Mouse (Mus musculus) E14TG2a.4 (cell line): ENCODE results near the gene Pheta2.

Experiments used
- CTCF ChIP-seq: conservative IDR thresholded peaks from 2 replicates; pipeline ENCODE4 v1.5.1; 2014; ENCODE audit warnings: low read length
- NANOG ChIP-seq: IDR thresholded peaks from 2 replicates; pipeline ENCODE4 v1.6.1; 2014; ENCODE audit warnings: borderline replicate concordance, low read length, mixed read lengths
- POU5F1 ChIP-seq: IDR thresholded peaks from 2 replicates; pipeline ENCODE4 v1.6.1; 2014; ENCODE audit warnings: low read length, borderline replicate concordance

- TF ChIP-seq CTCF (no peak), POU5F1 (no peak), NANOG (no peak)
These were observed 37.8 kb downstream of the Pheta2 start for GRCm38 (mm10) chr15:82376393-82377138.
